Mouse (Mus musculus): Measurements from ENCODE around the gene Tnnt1. TPM values are rescaled to one million over a fixed set of nuclear protein-coding genes. Genes with fewer than 3 reads are reported as not detected.

Tnnt1 gene
- total RNA-seq, 2 experiments from 2014 or later = 17.3 to 93.6 TPM

DNA sequence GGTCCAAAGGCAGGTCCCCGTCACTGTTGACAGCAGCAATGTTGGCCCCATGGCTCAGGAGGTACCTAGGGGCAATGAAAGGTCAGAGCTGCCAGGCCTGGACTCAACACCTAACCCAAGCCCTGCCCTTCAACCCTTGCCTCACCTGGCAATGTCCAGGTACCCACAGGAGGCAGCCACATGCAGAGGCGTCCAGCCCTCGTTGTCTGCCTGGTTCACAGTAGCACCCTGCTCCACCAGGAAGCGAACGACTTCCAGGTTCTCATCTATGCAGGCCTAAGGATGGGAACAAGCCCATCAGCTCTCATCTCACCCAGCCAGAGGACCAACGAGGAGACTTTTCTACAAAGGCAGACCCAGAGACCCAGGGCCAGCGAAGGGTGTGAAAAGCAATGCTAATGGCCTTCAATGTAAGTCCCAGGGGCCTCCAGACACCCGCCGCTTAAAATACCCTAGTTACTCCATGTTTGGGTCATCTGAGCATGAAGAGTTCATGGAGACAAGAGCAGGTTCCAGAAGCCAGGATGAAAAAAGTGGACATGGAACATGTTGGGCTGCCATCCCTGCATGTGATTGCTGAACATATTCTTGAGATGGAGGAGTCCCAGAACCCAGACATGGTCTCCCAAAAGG, 18.8 kb downstream of the Tnnt1 start:
- DNase-seq = no peak

DNA sequence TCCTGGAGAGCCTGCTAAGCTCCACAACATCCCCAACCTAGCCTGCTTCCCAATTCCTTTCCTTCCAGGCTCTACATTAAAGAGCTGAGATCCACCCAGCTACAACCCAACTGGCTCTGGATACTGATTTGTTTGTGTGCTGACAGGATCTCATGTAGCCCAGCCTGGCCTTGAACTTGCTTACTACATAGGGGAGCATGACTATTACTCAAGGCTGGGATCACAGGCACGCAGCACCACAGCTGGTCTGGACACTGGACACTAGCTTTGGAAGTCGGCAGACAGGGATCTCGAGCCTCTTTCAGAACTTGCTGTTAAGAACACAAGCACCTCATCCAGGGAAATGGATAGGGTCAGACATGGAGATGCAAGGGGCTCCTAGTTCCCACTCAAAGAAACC, 19.7 kb downstream of the Tnnt1 start:
- no peak for DNase-seq

DNA sequence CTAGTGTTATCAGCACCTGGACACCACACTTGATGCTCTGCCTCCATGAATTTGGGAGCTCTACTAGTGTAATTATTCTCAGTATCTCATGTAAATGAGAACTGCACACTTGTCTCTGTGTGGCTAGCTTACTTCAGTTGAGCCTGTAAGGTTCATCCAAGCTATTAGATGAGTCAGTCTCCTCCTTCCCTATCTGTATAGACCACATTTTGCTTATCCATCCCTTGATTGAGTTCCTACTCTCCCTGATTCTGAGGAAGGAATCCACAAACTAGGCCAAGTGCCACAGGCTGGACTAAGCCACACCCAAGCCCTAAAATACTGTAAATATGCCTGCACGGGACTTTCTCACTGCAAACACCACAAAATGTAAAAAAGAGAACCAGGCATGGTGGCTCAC, 22.2 kb downstream of the Tnnt1 start:
- no peak for DNase-seq

DNA sequence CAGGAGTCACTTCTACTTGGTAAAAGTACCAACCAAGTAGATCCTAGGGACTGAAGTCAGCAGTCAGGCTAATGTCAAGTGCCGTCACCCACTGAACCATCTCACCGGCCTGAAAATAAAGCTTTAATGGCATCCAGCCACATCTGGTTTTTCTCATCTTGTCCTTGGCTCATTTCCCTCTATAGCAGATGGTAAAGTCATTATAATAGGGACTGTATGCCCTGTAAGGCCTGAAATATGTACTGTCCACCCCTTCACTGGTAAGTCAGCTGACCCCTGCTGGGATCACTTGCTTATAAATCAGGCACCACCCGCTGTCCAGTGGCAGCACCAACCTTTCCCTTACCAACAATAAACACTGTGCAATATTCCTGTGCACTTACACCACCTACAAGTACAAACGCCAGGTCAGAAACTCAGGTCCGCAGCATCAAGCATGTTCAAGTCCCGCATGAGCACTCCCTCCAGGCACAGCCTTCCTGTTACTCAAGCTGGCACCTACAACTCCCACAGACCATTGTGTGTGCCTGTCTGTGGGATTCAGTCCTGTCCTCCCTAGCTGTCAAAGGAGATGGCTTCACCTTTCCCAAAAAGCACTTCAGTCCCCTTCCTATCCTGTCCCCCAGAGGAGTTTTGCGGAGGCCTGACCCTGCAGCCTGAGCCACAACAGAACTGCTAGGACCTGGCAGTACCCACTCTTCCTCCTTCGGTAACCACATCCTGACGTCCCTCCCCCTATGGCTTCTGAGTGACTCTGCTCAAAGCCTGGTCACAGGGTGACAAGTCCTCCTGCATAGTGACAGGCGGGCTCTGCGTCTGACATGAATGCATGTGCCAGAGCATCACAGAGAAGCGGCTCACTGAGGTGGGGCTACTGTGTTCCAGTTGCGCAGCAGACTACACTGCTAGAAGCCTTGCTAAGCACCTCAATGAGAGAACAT, 23.6 kb downstream of the Tnnt1 start:
- no peak for DNase-seq

DNA sequence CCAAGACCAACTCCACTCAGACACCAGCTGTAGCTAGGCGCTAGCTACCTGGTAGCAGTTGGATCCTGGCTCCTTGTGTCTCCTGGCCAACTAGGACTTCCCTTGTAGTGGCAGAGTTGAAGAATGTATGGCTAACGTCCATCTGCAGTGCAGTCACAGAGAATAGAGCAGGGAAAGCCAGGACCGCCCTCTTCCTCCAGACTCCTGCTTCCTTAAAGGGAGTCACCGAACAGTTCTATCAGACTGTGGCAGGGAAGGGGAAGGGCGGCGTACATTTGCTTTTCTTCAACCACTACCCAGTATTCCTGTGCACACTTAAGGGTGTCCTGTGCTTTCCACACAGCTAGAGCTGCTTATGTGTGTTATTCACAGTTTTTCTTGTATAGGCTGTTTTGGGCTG, 24.9 kb downstream of the Tnnt1 start:
- no peak for DNase-seq

DNA sequence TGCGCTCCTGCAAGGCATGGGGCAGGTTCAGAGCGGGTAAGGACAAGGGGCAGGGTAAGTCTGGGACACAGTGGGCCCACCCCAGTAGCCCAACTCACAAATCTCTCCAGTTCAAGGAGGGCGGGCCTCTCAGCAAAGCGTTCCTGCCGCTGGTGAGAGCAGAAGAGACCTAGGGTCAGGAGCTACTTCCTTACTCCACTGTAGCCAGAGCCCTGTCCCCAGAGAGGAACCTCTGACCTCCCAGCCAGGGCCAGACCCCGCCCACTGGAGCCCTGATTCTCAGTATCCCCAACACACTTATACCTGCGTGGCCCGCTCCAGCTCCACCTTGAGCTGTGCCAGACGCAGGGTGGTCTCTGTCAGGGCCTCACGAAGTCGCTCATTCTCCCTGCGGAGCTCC, 33.9 kb downstream of the Tnnt1 start:
- no peak for DNase-seq

DNA sequence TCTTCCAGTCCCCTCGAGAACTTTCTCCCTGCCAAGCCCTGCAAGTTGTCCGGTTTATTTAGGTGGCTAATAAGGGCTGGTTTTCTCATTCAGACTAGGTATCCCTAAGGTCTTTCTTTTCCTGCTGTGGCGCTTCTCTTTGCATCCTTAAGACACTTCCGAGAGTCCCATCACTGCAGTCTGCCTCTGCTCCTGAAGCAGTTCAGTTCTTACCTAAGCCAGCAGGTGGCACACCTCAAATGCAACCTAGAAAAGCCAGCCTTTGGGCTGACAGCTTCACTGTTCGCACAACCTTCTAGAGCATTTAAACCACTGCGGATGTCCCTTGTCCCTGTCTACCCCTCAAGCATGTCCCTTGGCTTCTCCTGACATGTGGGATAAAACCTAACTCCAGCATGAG, 36.5 kb downstream of the Tnnt1 start:
- peak; percentile 42 for DNase-seq

DNA sequence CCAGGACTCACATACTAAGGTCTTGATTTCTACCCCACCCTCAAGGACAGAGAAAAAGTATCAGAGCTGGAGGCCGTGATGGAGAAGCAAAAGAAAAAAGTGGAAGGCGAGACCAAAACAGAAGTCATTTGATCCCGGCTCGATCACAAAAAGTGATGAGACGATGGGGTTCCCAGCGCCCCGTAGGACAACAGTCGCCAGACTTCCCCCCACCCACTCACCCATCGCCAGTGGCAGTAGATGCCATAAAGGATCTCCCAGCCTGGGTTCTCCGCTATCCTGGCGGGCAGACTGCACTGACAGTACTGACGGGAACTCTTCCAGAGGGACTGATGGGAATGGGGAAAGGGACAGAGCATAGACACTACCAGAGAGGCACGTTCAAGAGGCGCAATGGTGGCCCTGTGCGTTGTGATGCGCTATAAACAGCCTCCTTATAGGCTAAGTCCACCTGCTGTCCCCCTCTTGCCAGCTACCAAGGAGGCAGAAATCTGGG, 37.3 kb downstream of the Tnnt1 start:
- no peak for DNase-seq

DNA sequence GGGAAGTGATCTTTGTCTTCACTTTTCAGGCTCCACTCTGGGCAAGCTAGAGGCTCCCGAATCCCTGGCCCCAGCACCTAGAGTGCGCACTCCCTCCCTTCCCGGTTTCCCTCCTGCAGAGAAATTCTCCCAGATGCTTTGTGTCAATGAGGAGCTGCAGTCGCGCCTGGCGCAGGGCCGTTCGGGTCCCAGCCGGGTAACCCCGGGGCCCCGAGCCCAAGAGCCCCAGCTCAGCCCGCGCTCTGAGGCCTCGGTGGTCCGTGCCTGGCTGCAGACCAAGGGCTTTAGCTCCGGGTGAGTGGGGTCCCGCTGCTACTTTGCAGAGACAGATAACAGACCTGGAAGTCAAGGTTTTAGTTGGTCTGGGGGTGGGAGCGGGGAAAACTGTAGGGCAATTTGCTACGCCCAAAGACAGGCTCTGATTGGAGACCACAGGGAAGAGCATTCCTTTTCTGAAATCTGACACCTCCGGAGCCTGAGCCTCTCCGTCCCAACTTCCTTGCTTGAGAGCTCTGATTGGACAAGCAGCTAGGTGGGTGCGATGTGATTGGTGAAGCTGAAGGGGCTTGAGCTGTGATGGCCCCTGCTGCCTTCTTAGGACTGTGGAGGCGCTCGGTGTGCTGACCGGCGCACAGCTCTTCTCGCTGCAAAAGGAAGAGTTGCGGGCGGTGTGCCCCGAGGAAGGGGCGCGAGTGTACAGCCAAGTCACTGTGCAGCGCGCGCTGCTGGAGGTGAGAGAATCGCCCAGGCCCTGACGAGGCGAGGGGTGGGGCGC, 38.0 kb downstream of the Tnnt1 start:
- DNase-seq = peak; percentile 82

DNA sequence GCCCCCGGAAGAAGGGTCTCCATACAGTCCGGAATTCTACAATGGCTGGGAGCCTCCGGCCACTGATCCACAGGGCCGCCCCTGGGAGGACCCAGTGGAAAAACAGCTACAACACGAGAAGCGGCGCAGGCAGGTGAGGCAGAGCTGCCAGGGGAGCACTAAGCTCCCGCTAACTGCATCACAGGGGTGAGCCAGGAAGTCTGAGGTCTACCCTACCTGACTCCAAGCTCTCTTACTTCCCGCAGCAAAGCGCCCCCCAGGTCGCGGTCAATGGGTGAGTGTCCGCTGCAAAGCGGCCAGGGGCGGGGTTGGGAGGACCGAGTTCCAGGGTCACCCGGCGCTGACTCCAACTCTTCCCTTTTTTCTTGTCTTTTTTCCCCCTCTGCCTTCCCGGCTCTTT, 42.2 kb downstream of the Tnnt1 start:
- DNase-seq = no peak

DNA sequence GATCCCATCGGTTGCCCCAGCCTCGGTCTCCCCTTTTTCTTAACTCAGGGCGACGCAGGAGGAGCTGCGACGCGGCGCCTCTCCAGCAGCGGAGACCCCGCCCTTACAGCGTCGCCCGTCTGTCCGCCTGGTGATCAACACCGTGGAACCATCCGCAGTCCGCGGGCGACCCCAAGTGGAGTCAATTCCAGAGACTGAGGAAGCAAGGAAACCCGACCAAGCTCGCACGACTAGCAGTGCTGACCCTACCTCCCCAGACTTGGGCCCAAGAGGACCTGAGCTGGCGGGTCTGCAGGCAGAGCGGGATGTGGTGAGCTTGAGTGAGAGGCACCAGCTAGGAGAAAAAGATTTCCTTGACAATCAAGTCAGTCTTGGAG, 45.0 kb downstream of the Tnnt1 start:
- DNase-seq = peak; percentile 91

DNA sequence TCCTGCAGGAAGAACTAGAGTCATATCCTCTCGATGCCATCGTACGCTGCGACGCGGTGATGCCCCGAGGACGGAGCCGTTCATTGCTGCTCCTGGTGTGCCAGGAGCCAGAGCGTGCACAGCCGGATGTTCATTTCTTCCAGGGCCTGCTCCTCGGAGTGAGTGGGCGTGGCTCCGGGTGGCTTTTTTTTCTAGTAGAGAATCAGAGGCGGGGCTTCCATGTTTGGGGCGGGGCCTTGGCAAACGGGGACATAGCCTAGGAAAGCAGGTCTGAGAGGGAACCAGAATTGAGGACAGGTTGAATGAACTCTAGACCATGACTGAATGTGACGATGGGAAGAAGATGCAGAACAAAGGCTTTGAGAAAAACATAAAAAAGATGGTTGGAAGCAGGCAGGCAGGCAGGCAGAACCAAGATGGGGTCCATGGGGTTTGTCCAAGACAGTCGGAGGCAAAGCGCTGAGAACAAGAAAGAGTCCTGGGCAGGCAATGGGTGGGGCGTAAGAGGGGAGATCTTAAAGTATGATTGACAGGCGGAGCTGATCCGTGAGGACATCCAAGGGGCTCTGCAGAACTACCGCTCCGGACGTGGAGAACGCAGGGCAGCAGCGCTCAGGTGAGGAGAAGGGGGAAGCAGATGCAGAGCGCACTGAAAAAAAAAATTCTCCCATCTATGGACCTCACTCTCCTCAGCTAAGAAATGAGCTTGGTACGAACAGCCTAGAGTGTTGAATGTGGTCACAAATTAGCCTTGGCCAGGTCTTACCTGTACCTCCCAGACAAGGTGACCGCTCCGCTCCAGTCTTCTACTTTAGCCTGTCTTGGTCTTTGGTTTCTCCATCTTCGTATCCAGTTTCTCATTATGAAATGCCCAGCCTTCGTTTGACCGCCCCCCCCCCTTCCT, 45.7 kb downstream of the Tnnt1 start:
- peak; percentile 71 for DNase-seq

DNA sequence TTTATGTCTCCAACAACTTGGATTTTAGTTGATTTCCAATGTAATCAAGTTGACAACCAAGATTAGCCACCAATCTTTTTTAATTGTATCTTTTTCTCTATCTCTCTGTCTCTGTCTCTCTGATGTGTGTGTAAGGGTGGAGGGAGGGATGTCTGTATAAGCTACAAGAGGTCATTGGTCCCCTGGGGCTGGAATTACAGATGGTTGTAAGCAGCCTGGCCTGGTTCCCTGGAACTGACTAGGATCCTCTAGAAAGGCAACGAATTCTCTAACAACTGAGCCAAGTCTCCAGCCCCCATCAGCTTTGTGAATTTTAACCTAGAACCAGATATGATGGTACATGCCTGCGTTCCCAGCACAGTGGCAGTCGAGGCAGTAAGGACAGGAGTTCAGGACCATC, 48.4 kb downstream of the Tnnt1 start:
- no peak for DNase-seq

DNA sequence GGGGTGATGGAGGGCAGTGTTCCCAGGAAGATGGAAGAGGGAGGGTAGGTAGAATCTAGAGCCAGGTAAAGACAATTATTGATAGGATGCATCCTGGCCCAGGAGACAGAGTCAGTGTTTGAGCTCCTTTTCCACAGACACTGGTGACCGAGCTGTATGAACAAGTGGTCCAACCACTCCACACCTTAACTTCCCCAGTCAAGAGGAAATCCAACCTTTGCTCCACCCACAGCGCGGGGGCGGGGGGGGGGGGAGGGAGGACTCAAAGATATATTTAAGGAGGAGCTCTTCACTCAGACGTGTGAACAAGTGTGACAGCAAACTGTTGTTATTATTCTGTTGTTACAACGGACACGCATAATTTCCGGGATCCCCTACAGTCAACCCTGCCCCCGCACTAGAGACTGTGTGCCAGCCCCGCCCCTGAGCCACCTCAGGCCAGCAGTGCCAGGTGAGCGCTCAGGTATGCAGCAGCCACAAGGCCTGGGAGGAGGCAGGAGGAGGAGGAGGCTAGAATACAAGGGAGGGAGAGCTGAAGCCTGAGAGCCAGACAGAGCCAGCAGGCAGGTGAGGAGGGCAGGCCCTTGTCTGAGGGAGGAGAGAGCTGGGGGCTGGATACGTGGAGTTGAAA, 51.9 kb downstream of the Tnnt1 start:
- DNase-seq = no peak

DNA sequence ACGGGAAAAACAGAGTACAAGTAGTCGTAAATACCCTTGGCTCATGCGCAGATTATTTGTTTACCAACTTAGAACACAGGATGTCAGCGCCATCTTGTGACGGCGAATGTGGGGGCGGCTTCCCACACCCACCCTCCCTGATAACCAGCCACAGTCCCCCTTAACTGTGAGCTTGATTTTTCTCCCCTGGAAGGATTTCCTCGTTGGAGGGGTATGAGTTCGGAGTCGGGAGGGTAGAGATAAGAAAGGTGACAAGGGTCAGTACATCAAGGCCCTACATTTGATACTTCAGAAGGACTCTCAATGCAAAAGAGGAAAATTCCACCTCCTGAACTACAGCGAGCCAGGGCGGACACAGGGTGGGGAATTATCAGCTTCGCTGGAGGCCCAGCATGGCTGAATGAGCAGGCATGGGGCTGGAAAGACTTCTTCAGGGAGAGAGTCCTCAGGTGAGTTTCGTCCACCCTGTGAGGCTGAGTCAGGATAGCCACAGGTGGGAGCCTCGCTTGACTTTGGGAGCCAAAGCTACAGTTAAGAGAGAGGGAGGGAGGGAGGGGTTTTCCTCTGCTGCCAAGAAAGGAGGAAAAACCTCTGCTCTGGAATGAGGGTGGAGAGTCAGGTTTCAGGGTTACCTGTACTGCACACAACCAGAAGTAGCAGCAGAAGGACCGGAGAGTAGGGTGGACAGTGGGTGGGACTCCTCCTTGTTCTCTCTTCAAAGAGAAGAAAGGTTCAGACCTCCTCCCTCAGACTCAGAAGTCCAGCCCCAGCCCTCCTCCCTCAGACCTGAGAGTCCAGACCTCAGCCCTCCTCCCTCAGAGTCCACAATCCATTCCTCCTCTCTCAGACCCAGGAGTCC, 55.4 kb downstream of the Tnnt1 start, which contains the start of gene Eps8l1:
Eps8l1 (plus strand) TSS at position 99 of the 859 bp plus-strand sequence.
- DNase-seq = no peak

Other genes with a start within 250 kb of the Tnnt1 start
- under 1 TPM; 0.24 to 0.39 TPM for gene Ncr1, start 178.7 kb downstream of the Tnnt1 start, total RNA-seq (2021)
- gene Gp6, start 118.6 kb downstream of the Tnnt1 start, total RNA-seq (2021) = under 1 TPM; 0.12 to 0.18 TPM
- gene Rdh13, start 70.7 kb downstream of the Tnnt1 start, total RNA-seq (2021) = 10 to 100 TPM; 30.9 to 38.2 TPM
- 1 to 10 TPM; 2.1 to 7.1 TPM for gene Eps8l1, start 55.7 kb downstream of the Tnnt1 start, total RNA-seq (2021)
- 10 to 100 TPM; 74.0 to 84.4 TPM for gene Ppp1r12c, start 14.7 kb downstream of the Tnnt1 start, total RNA-seq (2021)
- 1 to 10 TPM in 1 of 2 experiments, under 1 TPM in 1; 0.78 to 1.3 TPM for gene Tnni3, start 7.8 kb upstream of the Tnnt1 start, total RNA-seq (2021)
- gene Dnaaf3, start 16.1 kb upstream of the Tnnt1 start, total RNA-seq (2021) = 1 to 10 TPM in 1 of 2 experiments, under 1 TPM in 1; 0.60 to 1.1 TPM
- 10 to 100 TPM in 1 of 2 experiments, 1 to 10 TPM in 1; 9.5 to 12.7 TPM for gene Syt5, start 31.2 kb upstream of the Tnnt1 start, total RNA-seq (2021)
- not detected for gene Ptprh, start 87.7 kb upstream of the Tnnt1 start, total RNA-seq (2021)
- gene Tmem86b, start 115.0 kb upstream of the Tnnt1 start, total RNA-seq (2021) = 10 to 100 TPM; 12.7 to 14.7 TPM
- gene Ppp6r1, start 142.6 kb upstream of the Tnnt1 start, total RNA-seq (2021) = 10 to 100 TPM; 74.0 to 83.3 TPM
- gene Hspbp1, start 168.7 kb upstream of the Tnnt1 start, total RNA-seq (2021) = 10 to 100 TPM; 36.1 to 36.7 TPM
- 10 to 100 TPM in 1 of 2 experiments, 1 to 10 TPM in 1; 7.5 to 11.8 TPM for gene Brsk1, start 174.2 kb upstream of the Tnnt1 start, total RNA-seq (2021)
- under 1 TPM; 0.21 to 0.27 TPM for gene Tmem150b, start 208.9 kb upstream of the Tnnt1 start, total RNA-seq (2021)
- gene Kmt5c, start 223.7 kb upstream of the Tnnt1 start, total RNA-seq (2021) = 10 to 100 TPM; 54.5 to 98.2 TPM
- 10 to 100 TPM; 28.5 to 39.2 TPM for gene Cox6b2, start 236.7 kb upstream of the Tnnt1 start, total RNA-seq (2021)

Measured in adrenal gland, postnatal 10 days (tissue).